Mouse (Mus musculus) left cerebral cortex, postnatal 14 days (tissue): ENCODE results near the gene Cxcl13. TPM values are rescaled to one million over a fixed set of nuclear protein-coding genes. Genes with fewer than 3 reads are reported as not detected.
"Not testable (repeated sequence)": the region's sequence is repeated elsewhere in the genome, so short reads cannot be mapped to it uniquely, and the experiment has no call there.

Experiments
- DNase-seq, 2 experiments: peaks; one replicate each; pipeline ENCODE4 v3.0.0; 2021 to 2022; ENCODE audit warnings: low spot score in 2 of 2, mixed read lengths in 1 of 2
- intact Hi-C: fragments of 180-260 bp; cut with DNase I; formaldehyde crosslinking; loops from one replicate; pipeline ENCODE4 v1.15.1; 2025
- long read RNA-seq, 2 experiments: library from polyadenylated mRNA; stranded (forward); transcript quantifications; one replicate each; pipeline ENCODE4 v2.0.0; 2021
- total RNA-seq, 2 experiments: library from RNA; stranded (reverse); gene quantifications; 2 replicates each; pipeline ENCODE4 v1.2.3; 2021

Gene Cxcl13
- not detected for total RNA-seq
- long read RNA-seq, experiment 1, result 0 reads
- long read RNA-seq, experiment 2, result 0 reads

DNA sequence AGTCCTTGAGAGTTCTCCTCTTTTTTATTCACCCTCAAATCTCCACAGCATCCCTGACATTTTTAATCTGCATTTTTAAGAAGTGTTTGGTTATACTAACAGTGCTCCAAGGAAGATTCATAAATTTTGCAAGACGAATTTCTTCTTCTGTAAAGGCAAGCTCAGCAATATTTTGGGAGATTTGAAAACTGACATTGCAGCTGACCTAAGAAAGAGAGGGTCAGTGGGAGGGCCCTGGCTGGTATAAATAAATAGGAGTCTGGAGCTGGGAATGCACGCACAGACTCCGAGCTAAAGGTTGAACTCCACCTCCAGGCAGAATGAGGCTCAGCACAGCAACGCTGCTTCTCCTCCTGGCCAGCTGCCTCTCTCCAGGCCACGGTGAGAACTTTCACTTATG, at the start of gene Cxcl13:
Cxcl13 (plus strand) TSS at position 301 of the 400 bp plus-strand sequence.
- no peak for DNase-seq
- intact Hi-C loops, result no loop called here

DNA sequence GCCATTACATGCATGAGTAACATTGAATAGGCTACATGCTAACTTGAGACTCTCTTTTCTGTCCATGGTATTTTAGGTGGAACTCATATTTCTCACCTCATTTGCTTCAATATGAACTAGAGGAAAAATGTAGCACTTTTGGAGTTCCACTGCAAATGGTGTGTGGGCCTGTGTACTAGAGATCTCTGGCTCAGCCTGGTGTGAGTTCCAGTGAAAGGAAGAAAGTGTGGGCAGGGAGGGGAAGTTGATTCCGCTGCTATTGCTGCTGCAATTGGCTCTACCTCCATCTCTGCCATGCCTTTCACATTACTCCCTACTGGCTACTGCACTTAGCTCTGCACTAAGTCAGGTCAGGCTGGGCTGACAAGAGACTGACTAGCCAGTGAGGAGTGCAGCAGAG, 45.7 kb upstream of the Cxcl13 start:
- DNase-seq, result no peak
- intact Hi-C loops, result no loop called here

DNA sequence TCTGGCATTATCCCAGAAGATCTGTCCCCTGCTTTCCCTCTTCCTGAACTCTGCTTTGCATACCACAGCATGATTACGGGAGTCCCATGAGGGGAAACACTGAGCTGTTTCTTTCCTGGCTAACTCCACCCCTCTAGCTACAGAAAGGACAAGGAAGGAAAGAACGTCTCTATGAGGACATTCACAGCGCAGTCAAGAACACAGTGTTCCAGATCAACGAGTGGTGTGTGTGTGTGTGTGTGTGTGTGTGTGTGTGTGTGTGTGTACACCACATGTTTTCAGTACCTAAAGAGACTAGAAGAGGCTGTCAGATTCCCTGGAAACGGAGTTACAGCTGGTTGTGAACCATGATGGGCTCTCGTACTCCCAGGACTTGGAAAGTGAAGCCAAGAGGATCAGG, 38.3 kb upstream of the Cxcl13 start:
- no peak for DNase-seq
- intact Hi-C loops, result no loop called here

DNA sequence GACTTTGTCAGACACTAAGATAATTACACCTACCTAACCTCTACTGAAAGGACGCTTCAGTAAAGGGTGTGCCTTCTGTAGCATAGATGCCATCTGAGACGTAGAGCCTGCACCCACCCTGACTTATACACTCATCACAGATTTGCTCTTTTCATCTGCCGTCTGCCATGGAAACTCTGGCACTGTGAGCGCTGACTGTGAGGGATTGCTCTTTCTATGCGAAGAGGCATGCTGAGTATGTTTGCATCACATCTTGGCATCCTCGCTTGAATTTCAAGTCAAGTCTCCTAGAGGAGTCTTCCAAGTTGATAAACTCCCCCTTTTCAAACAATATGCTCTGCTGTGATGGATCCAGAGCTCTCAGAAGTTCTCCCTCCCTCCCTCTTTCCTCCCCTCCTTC, 32.7 kb upstream of the Cxcl13 start:
- DNase-seq, result peak; percentile 30 to 55
- intact Hi-C loops, result no loop called here

DNA sequence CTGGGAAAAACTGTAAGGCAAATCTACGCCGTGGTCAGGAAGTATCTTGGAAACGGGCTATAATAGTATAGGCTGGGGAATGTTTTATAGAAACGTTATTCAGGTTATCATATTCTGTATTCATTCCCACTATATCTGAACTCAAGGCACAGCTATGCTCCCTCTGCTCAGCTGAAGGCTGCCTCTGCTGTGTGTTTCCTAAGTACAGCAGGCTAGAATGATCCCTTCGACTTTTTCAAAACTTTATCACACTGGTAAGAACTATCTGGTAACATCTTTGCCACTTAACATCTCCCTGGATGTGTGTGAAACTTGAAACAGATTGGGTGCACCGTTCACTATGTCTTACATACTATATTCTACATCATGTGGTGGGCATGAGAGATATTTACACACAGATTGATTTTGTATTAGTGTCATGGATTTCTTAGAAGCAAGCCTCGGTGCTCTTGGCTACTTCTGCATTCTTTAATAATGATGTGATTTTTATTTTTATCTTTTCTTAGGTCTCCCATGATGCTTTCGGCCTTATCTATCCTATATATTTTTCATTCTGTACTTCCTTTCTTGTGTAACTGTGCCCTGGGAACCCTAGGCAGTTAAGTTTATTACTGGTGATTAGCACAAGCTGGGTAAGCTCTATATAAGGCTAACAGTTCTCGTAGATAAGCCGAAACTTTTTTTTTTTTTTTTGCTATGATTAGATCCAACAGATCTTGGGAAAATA, 31.4 kb upstream of the Cxcl13 start:
- intact Hi-C loops, result no loop called here
- DNase-seq, result no peak

DNA sequence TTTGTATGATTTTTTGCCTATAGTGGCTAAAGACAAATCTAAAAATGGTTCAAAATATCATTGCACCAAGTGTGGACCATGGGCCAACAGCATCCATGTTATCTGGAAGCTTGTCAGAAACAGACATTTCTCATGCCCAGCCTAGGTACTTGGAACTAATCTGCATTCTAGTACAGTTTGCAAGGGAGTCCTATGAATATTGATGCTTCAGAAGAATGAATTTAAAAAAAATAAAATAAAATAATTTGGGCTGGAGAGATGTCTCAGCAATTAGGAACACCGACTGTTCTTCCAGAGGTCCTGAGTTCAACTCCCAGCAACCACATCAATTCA, 30.9 kb upstream of the Cxcl13 start:
- intact Hi-C loops, result no loop called here
- no peak for DNase-seq

DNA sequence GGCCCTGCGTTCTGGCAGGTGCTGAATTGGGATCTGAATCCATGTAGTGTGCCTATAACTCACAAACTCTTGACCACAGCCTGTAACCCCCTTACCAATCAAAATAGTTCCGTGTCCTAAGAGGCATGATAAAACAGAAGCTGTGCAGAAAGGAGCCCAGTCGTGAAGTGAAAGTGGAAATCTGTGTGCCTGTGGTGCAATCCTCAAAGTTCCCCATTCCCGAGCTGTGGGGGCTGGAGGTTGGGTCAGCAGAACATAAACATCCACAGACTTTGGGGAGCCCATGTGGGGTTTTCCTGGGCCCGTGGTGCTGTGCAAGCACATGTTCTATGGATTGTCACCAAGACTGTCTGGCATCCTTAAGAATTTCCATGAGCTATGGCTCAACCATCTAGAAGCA, 21.7 kb upstream of the Cxcl13 start:
- no peak for DNase-seq
- intact Hi-C loops, result no loop called here

DNA sequence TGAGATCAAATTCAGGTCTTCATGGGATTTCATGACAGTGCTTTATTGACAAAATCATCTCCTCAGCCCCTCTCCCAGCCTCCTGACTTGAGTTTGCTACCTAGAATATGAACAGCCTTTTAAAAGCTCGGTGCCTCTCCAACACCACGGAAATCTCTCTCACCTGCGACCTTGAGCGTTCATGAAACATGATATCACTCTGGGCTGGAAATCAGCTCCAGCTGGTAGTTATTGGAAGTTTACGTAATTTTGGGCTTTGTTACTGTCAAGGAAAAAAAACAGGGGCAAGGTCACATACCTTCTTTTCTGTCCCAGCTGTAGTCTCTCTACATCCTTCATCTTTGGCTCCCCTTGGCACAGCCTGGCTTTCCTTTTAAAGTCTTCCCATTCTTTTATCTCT, 20.7 kb upstream of the Cxcl13 start:
- no peak for DNase-seq

DNA sequence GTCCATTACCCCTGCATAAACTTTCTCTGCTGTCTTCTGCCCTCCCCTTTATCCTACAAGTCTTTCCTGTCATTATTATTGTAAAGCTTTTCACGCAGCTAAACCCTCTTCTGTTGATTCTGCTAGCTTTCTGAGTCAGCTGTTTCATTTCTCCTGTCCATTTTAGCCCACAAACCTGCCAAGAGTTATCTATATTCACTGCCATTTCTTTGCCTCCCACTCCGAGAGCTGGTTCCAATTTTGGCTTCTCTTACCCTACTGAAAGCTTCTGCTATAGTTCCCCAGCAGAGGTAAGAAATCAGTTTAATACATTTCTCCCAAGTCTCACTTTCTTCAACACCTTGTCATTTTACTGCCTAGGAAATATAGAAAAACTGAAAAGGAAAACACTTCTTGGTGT, 19.6 kb upstream of the Cxcl13 start:
- intact Hi-C loops, result no loop called here
- DNase-seq, result peak in 1 of 2 experiments; percentile 18

More for the DNA sequence above, 20.7 kb upstream of the Cxcl13 start:
- intact Hi-C loops, result no loop called here

DNA sequence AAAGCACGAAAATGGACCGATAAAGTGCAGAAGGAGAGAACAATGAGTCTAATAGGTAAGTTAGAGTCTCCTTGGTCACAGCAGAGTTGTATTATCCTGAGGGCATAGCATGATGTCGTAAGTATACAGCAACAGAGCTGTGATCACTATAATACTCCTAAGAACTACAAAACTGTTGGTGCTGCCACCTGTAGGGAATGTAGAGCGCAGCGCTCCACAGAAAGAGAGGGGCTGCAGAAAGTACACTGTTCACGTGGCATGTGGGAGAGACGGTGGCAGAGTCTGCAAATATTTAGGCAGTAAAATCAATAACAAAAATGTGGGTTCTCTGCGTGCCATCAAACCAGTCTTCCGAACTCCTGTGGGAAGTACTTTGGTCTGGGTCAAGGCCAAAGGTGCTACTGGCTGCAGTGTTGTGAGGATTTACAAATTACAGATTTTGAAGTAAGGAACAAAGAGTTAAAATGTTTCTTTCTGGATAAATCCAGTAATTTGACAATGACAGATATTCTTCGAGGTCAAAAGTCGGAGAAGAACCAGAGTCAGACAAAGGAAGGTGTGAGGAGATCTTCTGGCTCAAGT, 18.6 kb upstream of the Cxcl13 start:
- intact Hi-C loops, result no loop called here
- no peak for DNase-seq

DNA sequence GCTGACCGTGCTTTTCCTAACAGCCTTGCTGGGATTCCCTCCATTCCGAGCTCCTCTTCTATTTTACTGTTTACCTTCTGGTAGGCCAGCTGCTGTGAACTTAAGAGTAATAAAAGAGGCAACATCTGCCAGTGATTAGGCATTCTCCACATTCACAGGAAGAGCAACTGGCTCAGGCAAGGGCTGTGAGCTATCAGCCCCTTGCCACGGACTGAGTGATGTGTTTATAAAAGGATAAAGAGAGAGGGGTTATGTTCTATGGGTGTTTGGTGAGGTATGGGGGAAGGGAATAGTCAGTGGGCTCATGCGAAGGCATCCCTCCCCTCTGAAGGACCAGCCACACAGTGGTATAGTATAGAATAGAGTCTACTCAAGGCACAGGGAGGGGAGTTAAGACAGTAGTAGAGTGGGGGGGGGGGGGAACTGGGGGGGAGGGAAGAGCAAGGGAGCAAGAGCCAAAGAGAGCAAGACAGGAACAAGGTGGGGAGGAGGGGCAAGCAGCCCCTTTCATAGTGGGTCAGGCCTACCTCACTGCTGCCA, 16.0 kb upstream of the Cxcl13 start:
- intact Hi-C loops, result no loop called here
- no peak for DNase-seq

DNA sequence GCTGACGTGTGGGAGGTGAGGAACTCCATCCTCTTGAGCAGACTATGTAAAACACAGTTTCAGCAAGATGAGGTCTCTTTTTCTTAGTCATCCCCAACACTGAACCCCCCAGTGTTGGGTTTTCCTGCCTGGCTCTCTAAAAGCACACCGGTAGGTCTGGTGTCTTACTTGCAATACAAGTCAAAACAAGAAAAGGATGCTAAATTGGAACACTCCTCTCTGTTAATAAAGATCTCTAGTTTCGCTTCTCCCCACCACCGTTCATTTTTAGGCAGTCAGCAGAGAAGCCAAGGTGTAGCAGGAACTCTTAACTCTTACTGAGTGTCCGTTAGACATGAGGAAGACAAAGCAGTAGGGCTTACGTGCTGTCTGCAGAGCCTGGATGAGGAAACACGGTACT, 15.2 kb upstream of the Cxcl13 start:
- intact Hi-C loops, result no loop called here
- DNase-seq, result no peak

DNA sequence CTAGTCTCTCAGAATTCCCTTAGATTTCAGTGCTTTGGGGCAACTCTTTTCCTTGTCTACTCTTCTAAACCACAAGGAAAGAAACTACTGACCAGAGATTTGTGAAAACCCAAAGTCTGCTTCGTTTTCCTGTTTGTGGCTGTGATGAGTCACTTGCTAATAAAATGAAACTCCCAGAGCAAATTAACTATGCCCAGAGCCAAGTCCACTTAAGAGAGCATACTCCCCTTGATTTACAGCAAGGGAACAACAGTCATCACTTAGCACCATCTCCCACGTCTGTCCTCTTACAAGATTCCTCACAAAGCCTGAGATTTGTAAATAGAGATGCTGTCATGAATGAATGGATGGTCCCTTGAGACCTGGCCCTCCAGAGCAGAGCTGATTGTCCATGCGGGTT, 11.6 kb upstream of the Cxcl13 start:
- DNase-seq, result no peak
- intact Hi-C loops, result no loop called here

DNA sequence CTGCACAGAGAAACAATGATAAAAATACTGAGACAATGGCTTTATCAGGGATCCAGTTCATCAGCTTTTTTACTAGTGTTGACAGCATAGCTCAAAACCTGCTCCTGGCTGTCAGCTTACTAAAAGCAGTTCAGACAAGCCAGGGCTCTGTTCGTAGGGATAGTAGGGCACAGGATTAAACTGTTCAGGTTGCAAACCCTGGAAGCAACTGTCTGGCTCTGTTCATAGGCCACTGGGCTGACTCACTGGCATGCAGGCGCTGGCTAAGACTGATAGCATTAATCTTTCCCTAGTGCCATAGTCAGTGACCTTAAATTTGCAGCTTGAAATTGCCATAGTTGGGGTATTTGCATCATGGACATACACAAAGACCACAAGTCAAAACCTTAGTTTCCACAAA, 10.4 kb upstream of the Cxcl13 start:
- DNase-seq, result no peak
- intact Hi-C loops, result no loop called here

DNA sequence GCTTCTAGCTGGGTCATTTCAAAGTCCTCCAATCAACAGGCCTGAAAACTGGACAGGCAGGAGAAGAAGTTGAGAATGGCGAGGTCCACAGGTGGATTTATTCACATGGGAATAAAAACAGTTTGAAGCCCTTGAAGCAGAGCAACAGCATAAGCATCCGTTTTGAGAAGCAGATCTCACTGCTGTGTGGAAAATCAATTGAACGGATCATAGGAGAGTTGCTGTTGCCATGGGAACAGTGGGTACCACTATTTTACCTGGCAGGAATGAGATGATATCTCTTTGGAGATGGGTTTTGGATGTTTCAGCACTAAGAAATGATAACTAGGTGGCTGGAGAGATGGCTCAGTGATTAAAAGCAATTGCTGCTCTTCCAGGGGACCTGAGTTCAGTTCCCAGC, 8.1 kb upstream of the Cxcl13 start:
- DNase-seq, result no peak
- intact Hi-C loops, result no loop called here

DNA sequence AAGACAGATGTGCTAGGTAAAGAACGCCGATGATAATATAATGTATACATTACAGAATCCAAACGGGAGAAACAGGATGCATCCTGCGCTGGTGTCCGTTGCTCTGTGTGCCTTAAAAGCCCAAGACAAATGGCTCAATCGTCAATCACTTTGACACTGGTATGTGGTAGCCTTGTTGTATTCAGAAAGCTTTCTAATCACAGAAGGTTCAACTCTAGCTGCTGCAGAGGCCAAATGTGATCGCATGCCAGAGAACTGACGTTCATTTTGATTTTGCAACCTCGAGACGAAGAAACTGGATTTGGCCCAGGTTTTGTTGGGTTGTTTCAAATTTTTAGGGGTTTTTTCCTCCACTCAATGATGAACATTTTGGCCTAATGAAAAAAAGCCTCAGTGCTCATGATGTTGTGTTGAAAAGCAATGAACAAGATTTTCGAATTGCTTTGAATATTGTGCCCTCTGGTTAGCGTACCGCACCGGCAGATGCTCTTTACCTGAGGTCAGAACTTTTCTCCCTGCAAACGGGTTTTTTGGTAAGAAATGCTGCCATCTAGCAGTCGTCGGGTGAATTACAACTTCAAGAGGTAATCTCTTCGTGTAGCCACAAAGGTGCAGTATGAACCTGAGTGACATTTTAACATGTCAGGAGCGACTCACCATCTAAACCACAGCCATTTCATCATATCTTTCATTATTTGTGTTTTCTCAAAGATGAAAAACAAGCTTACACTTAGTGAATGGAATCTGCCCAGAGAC, 6.6 kb upstream of the Cxcl13 start:
- intact Hi-C loops, result loop anchor here (1.0 kb wide), 1 partner anchor 69 kb away; no protein-coding TSS in a partner anchor
- peak in 1 of 2 experiments; percentile 68 for DNase-seq

DNA sequence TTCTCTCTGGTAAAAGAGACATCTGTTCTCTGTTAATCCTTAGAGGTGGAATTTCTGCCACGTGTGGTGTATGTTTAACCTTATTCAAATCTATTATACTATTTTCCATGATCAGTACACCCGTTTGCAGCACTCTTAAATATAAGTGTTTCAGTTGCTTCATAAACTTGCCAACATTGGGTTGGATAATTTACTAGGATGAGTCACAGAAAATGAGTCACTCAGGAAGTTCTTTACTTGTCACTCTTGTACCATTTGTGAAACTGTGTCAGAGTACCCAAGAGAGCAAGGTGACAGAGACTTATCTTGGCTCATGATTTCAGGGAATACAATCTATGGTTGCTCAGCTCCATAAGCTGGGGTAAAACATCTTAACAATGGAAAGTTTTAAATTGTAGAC, 8.2 kb downstream of the Cxcl13 start:
- intact Hi-C loops, result no loop called here
- no peak for DNase-seq

DNA sequence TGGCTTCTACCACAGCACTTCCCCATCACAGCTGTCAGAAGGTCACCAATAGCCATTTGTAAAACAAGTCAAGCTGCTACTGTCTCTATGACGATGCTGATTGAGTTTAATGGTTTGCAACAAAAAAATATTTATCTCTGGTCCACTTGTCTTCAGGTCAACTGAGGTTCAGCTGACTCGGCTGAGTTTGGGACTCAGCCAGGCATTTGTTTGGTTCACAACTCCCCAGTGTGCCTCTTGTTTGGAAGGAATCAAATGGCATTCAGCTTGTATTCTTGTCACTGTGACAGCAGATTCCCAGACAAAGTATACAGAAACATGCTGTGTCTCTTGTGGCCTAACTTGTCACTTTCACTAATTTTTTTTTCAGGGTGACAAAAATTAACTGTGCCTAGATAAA, 9.9 kb downstream of the Cxcl13 start:
- intact Hi-C loops, result no loop called here
- no peak for DNase-seq

DNA sequence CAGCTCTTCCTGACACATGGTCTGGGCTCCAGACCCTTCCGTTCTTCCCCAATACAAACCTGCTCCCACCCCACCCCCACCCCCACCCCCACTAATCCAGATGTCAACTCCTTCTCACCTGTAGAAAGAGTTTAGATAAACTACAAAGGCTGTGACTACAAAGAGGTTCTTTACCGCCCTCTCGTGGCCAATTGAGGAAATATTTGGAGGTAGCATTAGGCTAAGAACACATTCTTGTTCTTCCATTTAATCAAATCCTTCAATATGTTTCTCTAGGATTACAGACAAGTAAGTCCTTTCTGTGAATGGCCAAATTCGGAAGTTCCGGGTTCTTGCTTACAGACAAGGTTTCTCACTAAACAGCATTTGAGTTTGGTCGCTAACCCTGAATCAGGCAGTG, 14.1 kb downstream of the Cxcl13 start:
- peak; percentile 53 to 81 for DNase-seq
- intact Hi-C loops, result no loop called here

DNA sequence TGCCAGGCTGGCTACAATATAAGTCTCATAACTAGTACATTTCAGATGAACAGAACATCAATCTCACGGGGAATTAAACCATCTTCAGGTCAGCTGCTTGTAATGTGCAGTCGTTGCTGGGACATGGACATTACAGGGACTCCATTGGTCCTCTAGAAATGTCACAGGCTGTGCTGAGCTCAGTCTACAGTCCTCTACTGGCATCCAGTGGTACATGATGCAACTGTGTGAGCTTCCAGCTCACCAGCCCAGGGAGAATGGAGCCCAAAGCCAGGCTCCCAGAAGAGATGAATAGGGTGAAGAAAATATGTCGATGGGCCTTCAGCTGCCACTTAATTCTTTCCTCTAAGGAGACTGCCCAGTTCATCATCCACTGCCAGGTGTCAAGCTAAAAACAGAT, 15.5 kb downstream of the Cxcl13 start:
- peak; percentile 10 to 16 for DNase-seq
- intact Hi-C loops, result no loop called here

DNA sequence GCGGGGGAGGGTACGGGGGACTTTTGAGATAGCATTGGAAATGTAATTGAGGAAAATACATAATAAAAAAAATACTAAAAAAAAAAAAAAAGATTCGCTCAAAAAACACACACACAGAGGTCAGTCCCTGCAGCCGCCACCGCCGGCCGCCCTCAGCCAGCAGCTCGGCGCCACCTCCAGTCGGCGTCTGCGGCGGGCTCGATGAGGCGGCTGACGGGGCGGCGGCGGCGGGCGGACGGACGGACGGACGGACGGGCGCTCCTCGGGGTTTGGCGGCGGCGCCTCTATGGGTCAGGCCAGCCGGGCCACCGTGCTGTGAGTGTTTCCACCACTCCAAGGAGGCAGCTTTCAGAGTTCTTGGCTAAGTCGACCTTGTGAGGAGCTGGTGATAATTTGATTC, 17.1 kb downstream of the Cxcl13 start:
- DNase-seq, intact Hi-C loops: not testable (repeated sequence)
